Mouse (Mus musculus): Measurements from ENCODE around the gene Plk2. TPM values are rescaled to one million over a fixed set of nuclear protein-coding genes. Genes with fewer than 3 reads are reported as not detected.

Gene Plk2
- polyA plus RNA-seq, 1 experiment from 2014 or later: 223 TPM

GRCm38 (mm10) chr13:110446434-110446833 is 51.6 kb downstream of the Plk2 start:
- Histone ChIP-seq H3K4me1 (no peaks in the 10 kb centered on the region), H3K9ac (no peak overlapping the region), H3K9me3 (no peaks in the 10 kb centered on the region), H3K4me2 (replicated peaks) (no peak overlapping the region), H3K36me3 (no peaks in the 10 kb centered on the region), H3K4me3 (no peak overlapping the region), H3K27ac (no peak overlapping the region), H3K27me3 (no peaks in the 10 kb centered on the region)
- no peak for ATAC-seq (ENCODE audit: insufficient number of reproducible peaks, insufficient read depth, low FRiP score, low TSS enrichment)
- 62% methylated on average over 6 of the region's 6 CpGs for WGBS

DNA sequence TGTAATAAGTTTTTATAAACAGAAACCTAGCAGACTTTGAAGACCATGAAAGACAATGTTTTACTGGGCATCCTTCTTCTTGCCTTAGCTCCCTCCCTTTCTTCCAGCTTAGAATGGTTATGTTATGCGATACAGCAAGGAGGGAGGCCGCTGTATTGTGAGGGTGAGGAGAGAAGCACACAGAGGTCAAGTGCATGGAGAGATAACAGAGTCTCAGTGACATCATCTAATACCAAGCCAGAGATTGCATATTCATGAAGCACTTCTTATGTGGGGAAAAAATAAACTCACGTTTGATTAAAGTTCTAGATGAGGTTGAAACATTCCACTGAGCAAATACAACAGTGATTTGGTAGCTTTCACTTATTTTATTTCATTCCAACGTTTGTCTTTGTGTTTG is 55.2 kb downstream of the Plk2 start:
- H3K9ac ChIP-seq: no peak overlapping the region
- no peak overlapping the region for H3K27ac ChIP-seq
- no peak overlapping the region for H3K4me3 ChIP-seq
- 70% methylated on average over 4 of the region's 4 CpGs for WGBS
- no peaks in the 10 kb centered on the region for H3K36me3 ChIP-seq
- no peaks in the 10 kb centered on the region for H3K4me1 ChIP-seq
- no peaks in the 10 kb centered on the region for H3K9me3 ChIP-seq
- no peak for ATAC-seq (ENCODE audit: insufficient number of reproducible peaks, insufficient read depth, low FRiP score, low TSS enrichment)
- H3K27me3 ChIP-seq: no peaks in the 10 kb centered on the region
- no peak overlapping the region for H3K4me2 ChIP-seq (replicated peaks)

Other genes with a start within 250 kb of the Plk2 start
- 4.0 and 4.4 TPM in 2 replicates for gene Rab3c, start 114.0 kb upstream of the Plk2 start, polyA plus RNA-seq (2016; fragmentation: Nextera tagmentation; extraction: Ambion mirVana)
- 0.15 and 0.25 TPM in 2 replicates for gene Gapt, start 37.8 kb upstream of the Plk2 start, polyA plus RNA-seq (2016; fragmentation: Nextera tagmentation; extraction: Ambion mirVana)

Measured in embryonic facial prominence, embryonic 12.5 days (tissue).